Mouse (Mus musculus): ENCODE measurements around the gene 1810024B03Rik. TPM values are rescaled to one million over a fixed set of nuclear protein-coding genes. Genes with fewer than 3 reads are reported as not detected.

Gene 1810024B03Rik
- polyA plus RNA-seq, 1 experiment from 2014 or later, result 1.2 TPM

GRCm38 (mm10) chr2:127145699-127146098, 62.4 kb downstream of the 1810024B03Rik start:
- ATAC-seq (ENCODE audit: insufficient number of reproducible peaks, low FRiP score, low TSS enrichment, low read depth), result no peak

GRCm38 (mm10) chr2:127143158-127144063, 64.7 kb downstream of the 1810024B03Rik start, which contains the start of gene Itpripl1:
Itpripl1 (minus strand) TSS chr2:127143442.
- Histone ChIP-seq H3K27ac (no peak within 1 kb of the TSS), H3K9ac (peak within 1 kb of the TSS; percentile 47), H3K27me3 (no peaks in the 10 kb centered on the region), H3K4me1 (peaks cover 27% of the 10 kb centered on the region), H3K4me2 (peak within 1 kb of the TSS; percentile 76), H3K36me3 (peaks cover 23% of the 10 kb centered on the region), H3K9me3 (no peaks in the 10 kb centered on the region), H3K4me3 (peak within 1 kb of the TSS; percentile 66)
- 3% methylated on average over 31 of the region's 31 CpGs for WGBS
- peak; percentile 79 for ATAC-seq (ENCODE audit: insufficient number of reproducible peaks, low FRiP score, low TSS enrichment, low read depth)

More at GRCm38 (mm10) chr2:127145699-127146098, 62.4 kb downstream of the 1810024B03Rik start:
- Histone ChIP-seq H3K4me1 (peaks cover 22% of the 10 kb centered on the region), H3K4me2 (no peak overlapping the region), H3K9ac (no peak overlapping the region), H3K27me3 (no peaks in the 10 kb centered on the region), H3K9me3 (no peaks in the 10 kb centered on the region), H3K36me3 (peaks cover 11% of the 10 kb centered on the region), H3K27ac (no peak overlapping the region), H3K4me3 (no peak overlapping the region)
- WGBS, result 79% methylated on average over 3 of the region's 3 CpGs

GRCm38 (mm10) chr2:127142577-127143157, 65.4 kb downstream of the 1810024B03Rik start:
- no peak for ATAC-seq (ENCODE audit: insufficient number of reproducible peaks, low FRiP score, low TSS enrichment, low read depth)
- peak overlapping the region; percentile 76 for H3K4me2 ChIP-seq
- no peaks in the 10 kb centered on the region for H3K27me3 ChIP-seq
- no peaks in the 10 kb centered on the region for H3K9me3 ChIP-seq
- H3K9ac ChIP-seq, result peak overlapping the region; percentile 47
- peaks cover 23% of the 10 kb centered on the region for H3K36me3 ChIP-seq
- 11% methylated on average over 6 of the region's 6 CpGs for WGBS
- no peak overlapping the region for H3K27ac ChIP-seq
- peaks cover 33% of the 10 kb centered on the region for H3K4me1 ChIP-seq
- peak overlapping the region; percentile 66 for H3K4me3 ChIP-seq

GRCm38 (mm10) chr2:127142031-127142430, 66.0 kb downstream of the 1810024B03Rik start:
- Histone ChIP-seq H3K4me2 (peak overlapping the region; percentile 76), H3K9me3 (no peaks in the 10 kb centered on the region), H3K9ac (no peak overlapping the region), H3K27me3 (no peaks in the 10 kb centered on the region), H3K4me1 (peaks cover 35% of the 10 kb centered on the region), H3K4me3 (peak overlapping the region; percentile 66; the same call in 1 of the 2 replicates), H3K27ac (no peak overlapping the region), H3K36me3 (peaks cover 23% of the 10 kb centered on the region)
- no peak for ATAC-seq (ENCODE audit: insufficient number of reproducible peaks, low FRiP score, low TSS enrichment, low read depth)
- 81% methylated on average over 10 of the region's 10 CpGs for WGBS

GRCm38 (mm10) chr2:127140011-127140410, 68.1 kb downstream of the 1810024B03Rik start:
- H3K9me3 ChIP-seq, result no peaks in the 10 kb centered on the region
- WGBS, result 92% methylated on average over 7 of the region's 7 CpGs
- H3K4me3 ChIP-seq, result no peak overlapping the region
- H3K27ac ChIP-seq, result no peak overlapping the region
- no peak overlapping the region for H3K9ac ChIP-seq
- peaks cover 43% of the 10 kb centered on the region for H3K4me1 ChIP-seq
- H3K27me3 ChIP-seq, result no peaks in the 10 kb centered on the region
- no peak overlapping the region for H3K4me2 ChIP-seq
- no peak for ATAC-seq (ENCODE audit: insufficient number of reproducible peaks, low FRiP score, low TSS enrichment, low read depth)
- H3K36me3 ChIP-seq, result peaks cover 23% of the 10 kb centered on the region

GRCm38 (mm10) chr2:127139605-127140004, 68.5 kb downstream of the 1810024B03Rik start:
- Histone ChIP-seq H3K4me2 (no peak overlapping the region), H3K27ac (no peak overlapping the region), H3K36me3 (peaks cover 23% of the 10 kb centered on the region), H3K27me3 (no peaks in the 10 kb centered on the region), H3K4me1 (peaks cover 43% of the 10 kb centered on the region), H3K4me3 (no peak overlapping the region), H3K9me3 (no peaks in the 10 kb centered on the region), H3K9ac (no peak overlapping the region)
- 92% methylated on average over 1 of the region's 1 CpGs for WGBS
- no peak for ATAC-seq (ENCODE audit: insufficient number of reproducible peaks, low FRiP score, low TSS enrichment, low read depth)

GRCm38 (mm10) chr2:127139094-127139493, 69.0 kb downstream of the 1810024B03Rik start:
- 81% methylated on average over 8 of the region's 8 CpGs for WGBS
- peaks cover 23% of the 10 kb centered on the region for H3K36me3 ChIP-seq
- ATAC-seq (ENCODE audit: insufficient number of reproducible peaks, low FRiP score, low TSS enrichment, low read depth), result no peak
- peaks cover 48% of the 10 kb centered on the region for H3K4me1 ChIP-seq
- no peaks in the 10 kb centered on the region for H3K9me3 ChIP-seq
- no peak overlapping the region for H3K4me3 ChIP-seq
- no peaks in the 10 kb centered on the region for H3K27me3 ChIP-seq
- no peak overlapping the region for H3K4me2 ChIP-seq
- no peak overlapping the region for H3K9ac ChIP-seq
- H3K27ac ChIP-seq, result no peak overlapping the region

- H3K36me3 ChIP-seq, result peaks cover 23% of the 10 kb centered on the region
- peaks cover 43% of the 10 kb centered on the region for H3K4me1 ChIP-seq
- WGBS, result 46% methylated on average over 4 of the region's 4 CpGs
- H3K9ac ChIP-seq, result no peak overlapping the region
- peak overlapping the region; percentile 54 for H3K27ac ChIP-seq
- H3K27me3 ChIP-seq, result no peaks in the 10 kb centered on the region
- 0 out of 2 replicates have a peak overlapping the region, but pooled peaks have one; percentile 10 for H3K4me2 ChIP-seq
- no peaks in the 10 kb centered on the region for H3K9me3 ChIP-seq
- ATAC-seq (ENCODE audit: insufficient number of reproducible peaks, low FRiP score, low TSS enrichment, low read depth), result no peak
- H3K4me3 ChIP-seq, result no peak overlapping the region
These were observed 69.6 kb downstream of the 1810024B03Rik start for GRCm38 (mm10) chr2:127138449-127138848.

- Histone ChIP-seq H3K4me2 (0 out of 2 replicates have a peak overlapping the region, but pooled peaks have one; percentile 10), H3K4me1 (peaks cover 43% of the 10 kb centered on the region), H3K36me3 (peaks cover 23% of the 10 kb centered on the region), H3K27me3 (no peaks in the 10 kb centered on the region), H3K9me3 (no peaks in the 10 kb centered on the region), H3K4me3 (no peak overlapping the region), H3K9ac (no peak overlapping the region), H3K27ac (peak overlapping the region; percentile 54)
- whole genome bisulfite sequencing, result 60% methylated on average over 10 of the region's 10 CpGs
- no peak for ATAC-seq (ENCODE audit: insufficient number of reproducible peaks, low FRiP score, low TSS enrichment, low read depth)
These were observed 70.2 kb downstream of the 1810024B03Rik start for GRCm38 (mm10) chr2:127137838-127138420.

GRCm38 (mm10) chr2:127136979-127137378, 71.1 kb downstream of the 1810024B03Rik start:
- peak overlapping the region; percentile 50 for H3K27ac ChIP-seq

More at GRCm38 (mm10) chr2:127136979-127137378, 71.1 kb downstream of the 1810024B03Rik start:
- H3K4me2 ChIP-seq, result no peak overlapping the region
- H3K36me3 ChIP-seq, result peaks cover 23% of the 10 kb centered on the region
- no peaks in the 10 kb centered on the region for H3K9me3 ChIP-seq
- H3K27me3 ChIP-seq, result no peaks in the 10 kb centered on the region
- H3K4me3 ChIP-seq, result no peak overlapping the region
- peaks cover 43% of the 10 kb centered on the region for H3K4me1 ChIP-seq
- no peak overlapping the region for H3K9ac ChIP-seq
- peak; percentile 16; the same call in 1 of the 2 replicates for ATAC-seq (ENCODE audit: insufficient number of reproducible peaks, low FRiP score, low TSS enrichment, low read depth)
- WGBS, result 10% methylated on average over 5 of the region's 5 CpGs
